Mouse (Mus musculus) cerebellum, postnatal 14 days (tissue): ENCODE measurements around the gene Tbl1xr1.

Source experiments
- DNase-seq, 2 experiments: peaks; one replicate each; pipeline ENCODE4 v3.0.0; 2021; ENCODE audit warnings: mixed read lengths in 2 of 2

Tbl1xr1 gene

DNA sequence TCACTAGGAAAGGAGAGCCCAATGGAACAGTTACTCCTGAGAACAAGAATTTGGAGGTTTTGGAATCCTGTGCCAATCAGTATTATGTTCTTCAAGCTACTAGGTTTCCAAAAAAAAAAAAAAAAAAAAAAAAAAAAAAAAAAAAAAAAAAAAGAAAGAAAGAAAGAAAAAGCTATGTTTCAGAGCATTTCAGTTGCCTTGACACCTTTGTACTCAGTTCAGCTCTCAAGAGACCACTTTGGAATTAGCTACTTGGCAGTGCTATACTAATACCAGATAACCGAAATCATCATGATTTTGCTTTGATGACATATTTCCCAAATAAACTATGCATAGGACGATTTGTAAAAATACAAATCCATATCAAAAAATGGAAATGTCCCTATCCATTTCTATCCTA, 145.1 kb downstream of the Tbl1xr1 start:
- no peak for DNase-seq

DNA sequence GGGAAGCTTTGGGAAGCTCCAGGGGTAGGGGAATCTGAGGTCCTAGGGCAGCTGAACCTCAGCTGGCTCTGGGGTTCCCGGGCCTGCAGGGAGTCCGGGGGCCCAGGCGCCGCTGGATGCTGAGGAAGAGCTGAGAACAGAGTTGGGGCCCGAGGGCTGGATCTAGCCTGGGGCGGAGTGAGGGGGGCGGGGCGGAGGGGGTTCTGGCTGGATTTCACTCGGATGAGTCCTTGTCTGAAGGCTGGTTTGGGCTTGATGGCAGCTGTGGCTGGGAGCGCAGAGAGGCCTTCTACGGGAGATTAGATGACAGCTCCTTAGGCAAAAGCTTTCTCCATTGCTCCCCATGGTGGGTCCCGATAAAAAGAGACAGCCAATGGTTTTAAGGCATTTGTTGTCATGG, 145.9 kb downstream of the Tbl1xr1 start:
- no peak for DNase-seq

DNA sequence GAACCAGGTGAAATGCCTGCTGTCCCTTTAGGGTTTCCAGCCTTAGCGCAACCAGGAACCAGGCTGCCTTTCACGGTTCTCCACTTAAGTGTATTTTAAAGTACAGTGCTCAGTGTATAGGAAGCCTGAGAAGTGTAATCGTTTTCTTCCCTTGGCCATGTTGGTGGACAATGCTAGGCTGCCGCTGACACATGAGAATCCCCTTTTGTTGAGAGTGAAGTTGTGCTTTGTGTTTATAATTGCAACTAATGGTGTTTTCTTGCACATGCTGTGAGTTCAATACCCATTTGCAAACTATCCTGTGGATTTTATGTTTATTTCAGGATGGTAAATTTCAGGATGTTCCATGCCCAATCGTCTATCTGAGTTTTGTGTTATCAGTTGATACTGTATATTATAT, 146.6 kb downstream of the Tbl1xr1 start:
- DNase-seq = no peak

DNA sequence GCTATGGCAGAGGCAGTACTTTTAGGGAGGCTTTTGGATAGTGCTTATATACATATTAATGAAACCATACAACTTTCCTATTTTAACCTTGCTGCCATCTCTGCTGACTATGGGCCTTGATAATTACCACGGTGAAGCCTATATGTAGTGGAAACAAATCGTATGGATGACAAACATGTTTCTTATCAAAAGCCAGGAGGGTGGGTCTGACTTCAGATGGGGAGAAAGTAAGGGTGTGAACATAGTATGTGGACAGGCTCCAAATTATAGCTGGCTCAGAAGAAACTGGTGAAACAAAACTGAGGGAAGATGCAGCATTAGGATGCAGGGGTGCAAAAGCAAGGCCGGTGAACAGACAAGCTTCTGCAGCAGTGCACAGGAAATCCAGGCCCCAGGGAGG, 151.6 kb downstream of the Tbl1xr1 start:
- no peak for DNase-seq

DNA sequence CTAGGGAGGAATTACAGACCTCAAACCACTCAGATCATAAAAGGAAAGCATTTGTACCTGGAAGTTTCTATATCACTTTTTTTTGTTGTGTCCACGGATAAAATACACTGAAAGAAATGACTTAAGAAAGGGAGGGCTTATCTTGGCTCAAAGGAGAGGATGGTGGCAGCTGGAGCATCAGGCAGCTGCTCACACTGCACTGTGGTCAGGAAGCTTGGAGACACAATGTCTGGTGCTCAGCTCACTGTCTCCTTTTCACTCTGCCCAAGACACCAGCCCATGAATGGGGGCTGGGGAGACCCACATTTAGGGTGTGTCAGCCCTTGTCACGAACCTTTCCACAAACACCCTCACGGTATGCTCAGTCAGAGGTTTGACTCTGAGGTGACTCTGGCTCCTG, 154.2 kb downstream of the Tbl1xr1 start:
- DNase-seq = no peak

DNA sequence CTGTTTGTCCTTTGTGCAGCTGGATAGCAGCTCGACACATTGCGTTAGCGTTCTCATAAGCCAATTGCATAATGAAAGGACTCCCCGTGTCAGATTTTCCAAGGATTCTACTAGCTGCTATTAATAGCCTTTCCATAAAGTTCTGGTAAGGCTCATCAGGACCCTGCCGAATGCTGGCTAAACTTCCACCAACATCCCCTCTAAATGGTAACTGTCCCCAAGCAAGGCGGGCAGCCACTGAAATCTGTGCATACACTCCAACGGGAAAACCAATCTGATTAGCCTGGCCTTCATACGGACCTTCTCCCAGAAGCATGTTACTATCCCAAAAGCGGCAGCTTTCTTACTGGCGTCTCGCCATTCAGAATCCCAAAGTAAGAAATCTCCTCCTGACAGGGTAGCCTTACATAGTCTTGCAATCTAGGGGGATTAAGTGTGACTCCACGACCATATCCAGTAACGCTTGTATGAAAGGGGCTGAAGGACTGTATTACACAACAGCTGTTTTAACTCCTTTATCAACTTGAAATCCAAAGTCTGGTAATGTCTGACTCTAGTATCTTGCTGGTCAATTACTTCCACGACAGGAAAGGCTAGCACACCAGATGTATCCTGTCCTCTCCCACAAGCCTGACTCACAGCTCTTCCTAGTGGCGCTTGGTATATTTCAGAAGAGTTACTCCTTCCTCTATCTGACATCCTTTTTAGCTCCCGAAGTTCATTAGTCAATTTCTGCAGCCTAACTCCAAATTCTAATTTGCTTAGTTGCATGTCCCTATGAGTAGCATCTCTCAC, 161.9 kb downstream of the Tbl1xr1 start:
- no peak for DNase-seq
